Mouse (Mus musculus) liver, embryonic 11.5 days (tissue): ENCODE data around the gene Arhgap6. TPM values are rescaled to one million over a fixed set of nuclear protein-coding genes. Genes with fewer than 3 reads are reported as not detected.

Experiments used
- ATAC-seq: fragments of 200-750 bp; cut with Nextera tagmentation; replicated peaks from 2 replicates; pipeline ENCODE4 v1.8.0; 2017; ENCODE audit warnings: moderate number of reproducible peaks, mild to moderate bottlenecking, moderate TSS enrichment, moderate library complexity; ENCODE audit not compliant: low FRiP score
- DNase-seq: peaks from one replicate; pipeline ENCODE4 v3.0.0-alpha.2; 2017; ENCODE audit warnings: low spot score
- H3K27ac ChIP-seq: fragments of 300-500 bp; sonication (generic); 2 replicates; pipeline ENCODE4 v1.5.1; 2014; ENCODE audit warnings: mild to moderate bottlenecking, low read depth, low read length, control low read depth
- H3K27me3 ChIP-seq: fragments of 300-500 bp; sonication (generic); replicated peaks from 2 replicates; pipeline ENCODE4 v1.6.1; 2014; ENCODE audit warnings: low read length, mixed read lengths; ENCODE audit not compliant: control insufficient read depth, insufficient read depth
- H3K36me3 ChIP-seq: fragments of 300-500 bp; sonication (generic); 2 replicates; pipeline ENCODE4 v1.6.1; 2014; ENCODE audit warnings: mild to moderate bottlenecking, low read length, moderate library complexity, mixed read lengths; ENCODE audit not compliant: control insufficient read depth, insufficient read depth
- H3K4me1 ChIP-seq: fragments of 300-500 bp; sonication (generic); replicated peaks from 2 replicates; pipeline ENCODE4 v1.6.1; 2014; ENCODE audit warnings: low read length, mixed read lengths; ENCODE audit not compliant: control insufficient read depth, insufficient read depth
- H3K4me2 ChIP-seq: fragments of 300-500 bp; sonication (generic); 2 replicates; pipeline ENCODE4 v1.6.1; 2014; ENCODE audit warnings: mild to moderate bottlenecking, control low read depth, moderate library complexity
- H3K4me3 ChIP-seq: fragments of 300-500 bp; sonication (generic); 2 replicates; pipeline ENCODE4 v1.5.1; 2014; ENCODE audit warnings: low read depth, low read length, control low read depth
- H3K9ac ChIP-seq: fragments of 300-500 bp; sonication (generic); 2 replicates; pipeline ENCODE4 v1.6.1; 2014; ENCODE audit warnings: low read depth, low read length, control low read depth
- H3K9me3 ChIP-seq: fragments of 300-500 bp; sonication (generic); 2 replicates; pipeline ENCODE4 v1.6.1; 2016; ENCODE audit warnings: low read length, inconsistent platforms, mixed read lengths; ENCODE audit not compliant: control insufficient read depth
- whole genome bisulfite sequencing: fragments of 180-500 bp; shearing (Covaris S2); extraction: QIAGEN DNeasy Blood & Tissue Kit; methylation state at CpG from one replicate; pipeline ENCODE4 v1.1.7; 2014; 5-methylcytosine and 5-hydroxymethylcytosine counted together
- polyA plus RNA-seq: library from polyadenylated mRNA; unstranded; fragments of >200 nt; fragmentation: Nextera tagmentation; extraction: Ambion mirVana; gene quantifications from 2 replicates; pipeline ENCODE4 v1.2.1, GENCODE M21; 2014

Gene Arhgap6
- polyA plus RNA-seq, 1 experiment from 2014 or later: 9.7 TPM

- Histone ChIP-seq H3K4me1 (no peaks in the 10 kb centered on the region), H3K9me3 (no peaks in the 10 kb centered on the region), H3K27ac (no peak overlapping the region), H3K4me3 (no peak overlapping the region), H3K9ac (no peak overlapping the region), H3K27me3 (0 out of 2 replicates have a peak, but pooled peaks cover 8% of the 10 kb centered on the region), H3K36me3 (no peaks in the 10 kb centered on the region), H3K4me2 (no peak overlapping the region)
- 72% methylated on average over 3 of the region's 3 CpGs for WGBS
- ATAC-seq: no peak
- no peak for DNase-seq
Observed at GRCm38 (mm10) chrX:169261034-169261433, 466.1 kb downstream of the Arhgap6 start.

- H3K27ac ChIP-seq: no peak overlapping the region
Observed at GRCm38 (mm10) chrX:169262212-169262611, 467.3 kb downstream of the Arhgap6 start.

GRCm38 (mm10) chrX:169263433-169264172 is 468.7 kb downstream of the Arhgap6 start:
- H3K27me3 ChIP-seq: 0 out of 2 replicates have a peak, but pooled peaks cover 8% of the 10 kb centered on the region
- 71% methylated on average over 8 of the region's 8 CpGs for WGBS
- no peak for ATAC-seq

More at GRCm38 (mm10) chrX:169262212-169262611, 467.3 kb downstream of the Arhgap6 start:
- Histone ChIP-seq H3K36me3 (no peaks in the 10 kb centered on the region), H3K4me2 (no peak overlapping the region), H3K4me3 (no peak overlapping the region), H3K27me3 (0 out of 2 replicates have a peak, but pooled peaks cover 8% of the 10 kb centered on the region), H3K9ac (no peak overlapping the region), H3K9me3 (no peaks in the 10 kb centered on the region), H3K4me1 (no peaks in the 10 kb centered on the region)
- WGBS: 73% methylated on average over 2 of the region's 2 CpGs
- ATAC-seq: no peak
- DNase-seq: no peak

GRCm38 (mm10) chrX:169299579-169299978 is 504.7 kb downstream of the Arhgap6 start:
- Histone ChIP-seq H3K4me3 (no peak overlapping the region), H3K27me3 (no peaks in the 10 kb centered on the region), H3K4me1 (no peaks in the 10 kb centered on the region), H3K36me3 (no peaks in the 10 kb centered on the region), H3K27ac (no peak overlapping the region), H3K4me2 (no peak overlapping the region), H3K9me3 (no peaks in the 10 kb centered on the region), H3K9ac (no peak overlapping the region)
- no peak for ATAC-seq
- no peak for DNase-seq
- 80% methylated on average over 4 of the region's 4 CpGs for WGBS

More at GRCm38 (mm10) chrX:169263433-169264172, 468.7 kb downstream of the Arhgap6 start:
- H3K4me2 ChIP-seq: no peak overlapping the region
- DNase-seq: no peak
- no peak overlapping the region for H3K9ac ChIP-seq
- no peaks in the 10 kb centered on the region for H3K9me3 ChIP-seq
- no peaks in the 10 kb centered on the region for H3K4me1 ChIP-seq
- H3K36me3 ChIP-seq: no peaks in the 10 kb centered on the region
- H3K27ac ChIP-seq: no peak overlapping the region
- no peak overlapping the region for H3K4me3 ChIP-seq

- H3K9ac ChIP-seq: no peak overlapping the region
- H3K27me3 ChIP-seq: no peaks in the 10 kb centered on the region
- no peak overlapping the region for H3K4me3 ChIP-seq
- H3K36me3 ChIP-seq: no peaks in the 10 kb centered on the region
- no peaks in the 10 kb centered on the region for H3K4me1 ChIP-seq
- H3K4me2 ChIP-seq: no peak overlapping the region
- no peaks in the 10 kb centered on the region for H3K9me3 ChIP-seq
- H3K27ac ChIP-seq: no peak overlapping the region
- DNase-seq (no peak), ATAC-seq (no peak)
- 62% methylated on average over 26 of the region's 26 CpGs for WGBS
Observed at GRCm38 (mm10) chrX:169302271-169303045, 507.6 kb downstream of the Arhgap6 start.

- Histone ChIP-seq H3K9ac (no peak overlapping the region), H3K27me3 (no peaks in the 10 kb centered on the region), H3K36me3 (no peaks in the 10 kb centered on the region), H3K4me2 (no peak overlapping the region), H3K4me1 (no peaks in the 10 kb centered on the region), H3K9me3 (no peaks in the 10 kb centered on the region), H3K27ac (no peak overlapping the region), H3K4me3 (no peak overlapping the region)
- ATAC-seq: no peak
- DNase-seq: no peak
- 40% methylated on average over 3 of the region's 3 CpGs for WGBS
Observed at GRCm38 (mm10) chrX:169303945-169304344, 509.0 kb downstream of the Arhgap6 start.

GRCm38 (mm10) chrX:169308559-169308958 is 513.7 kb downstream of the Arhgap6 start:
- 91% methylated on average over 3 of the region's 3 CpGs for WGBS
- Histone ChIP-seq H3K4me3 (no peak overlapping the region), H3K4me2 (no peak overlapping the region), H3K27ac (no peak overlapping the region), H3K27me3 (no peaks in the 10 kb centered on the region), H3K36me3 (peaks cover 2% of the 10 kb centered on the region; the same call in 1 of the 2 replicates), H3K9ac (no peak overlapping the region), H3K9me3 (no peaks in the 10 kb centered on the region), H3K4me1 (no peaks in the 10 kb centered on the region)
- ATAC-seq: no peak
- DNase-seq: no peak

- Histone ChIP-seq H3K36me3 (no peaks in the 10 kb centered on the region), H3K9ac (peak overlapping the region; percentile 76), H3K4me2 (peak overlapping the region; percentile 67), H3K9me3 (no peaks in the 10 kb centered on the region), H3K27ac (0 out of 2 replicates have a peak overlapping the region, but pooled peaks have one; percentile 79), H3K27me3 (no peaks in the 10 kb centered on the region), H3K4me3 (peak overlapping the region; percentile 65), H3K4me1 (no peaks in the 10 kb centered on the region)
- DNase-seq (no peak), ATAC-seq (no peak)
- WGBS: 42% methylated on average over 12 of the region's 12 CpGs
Observed at GRCm38 (mm10) chrX:169319066-169319760, 524.3 kb downstream of the Arhgap6 start.
